Mouse (Mus musculus): ENCODE measurements around the gene Igdcc3. TPM values are rescaled to one million over a fixed set of nuclear protein-coding genes. Genes with fewer than 3 reads are reported as not detected.

Gene Igdcc3
- polyA plus RNA-seq (2015; fragmentation: Illumina TruSeq; extraction: RNeasy Lipid Tissue Mini Kit (QIAGEN cat#74804); ENCODE audit: insufficient read depth, low replicate concordance) = not detected

GRCm38 (mm10) chr9:65140936-65141305 lies at the start of gene Igdcc3:
Gene Igdcc3 (plus strand): TSS chr9:65141189.

GRCm38 (mm10) chr9:65100991-65101685 lies 39.9 kb upstream of the Igdcc3 start, which contains the start of gene Igdcc4:
Gene Igdcc4 (plus strand): TSS chr9:65101486.

GRCm38 (mm10) chr9:65195053-65195452 lies 54.1 kb downstream of the Igdcc3 start, which contains the start of gene Parp16:
Gene Parp16 (plus strand): TSS chr9:65195353.

Other genes with a start within 250 kb of the Igdcc3 start
- 0.04 TPM for gene Slc24a1, start 189.6 kb upstream of the Igdcc3 start, polyA plus RNA-seq (2015; fragmentation: Illumina TruSeq; extraction: RNeasy Lipid Tissue Mini Kit (QIAGEN cat#74804); ENCODE audit: insufficient read depth, low replicate concordance)
- 30.2 TPM for gene Ints14, start 180.3 kb upstream of the Igdcc3 start, polyA plus RNA-seq (2015; fragmentation: Illumina TruSeq; extraction: RNeasy Lipid Tissue Mini Kit (QIAGEN cat#74804); ENCODE audit: insufficient read depth, low replicate concordance)
- gene Hacd3, start 119.5 kb upstream of the Igdcc3 start, polyA plus RNA-seq (2015; fragmentation: Illumina TruSeq; extraction: RNeasy Lipid Tissue Mini Kit (QIAGEN cat#74804); ENCODE audit: insufficient read depth, low replicate concordance) = 58.6 TPM
- gene Dpp8, start 108.8 kb upstream of the Igdcc3 start, polyA plus RNA-seq (2015; fragmentation: Illumina TruSeq; extraction: RNeasy Lipid Tissue Mini Kit (QIAGEN cat#74804); ENCODE audit: insufficient read depth, low replicate concordance) = 120 TPM
- 1.4 TPM for gene Igdcc4, start 39.7 kb upstream of the Igdcc3 start, polyA plus RNA-seq (2015; fragmentation: Illumina TruSeq; extraction: RNeasy Lipid Tissue Mini Kit (QIAGEN cat#74804); ENCODE audit: insufficient read depth, low replicate concordance)
- 6.8 TPM for gene Parp16, start 54.2 kb downstream of the Igdcc3 start, polyA plus RNA-seq (2015; fragmentation: Illumina TruSeq; extraction: RNeasy Lipid Tissue Mini Kit (QIAGEN cat#74804); ENCODE audit: insufficient read depth, low replicate concordance)
- 10.2 TPM for gene Cilp, start 124.0 kb downstream of the Igdcc3 start, polyA plus RNA-seq (2015; fragmentation: Illumina TruSeq; extraction: RNeasy Lipid Tissue Mini Kit (QIAGEN cat#74804); ENCODE audit: insufficient read depth, low replicate concordance)
- 33.0 TPM for gene Clpx, start 153.1 kb downstream of the Igdcc3 start, polyA plus RNA-seq (2015; fragmentation: Illumina TruSeq; extraction: RNeasy Lipid Tissue Mini Kit (QIAGEN cat#74804); ENCODE audit: insufficient read depth, low replicate concordance)
- 26.4 TPM for gene Pdcd7, start 204.9 kb downstream of the Igdcc3 start, polyA plus RNA-seq (2015; fragmentation: Illumina TruSeq; extraction: RNeasy Lipid Tissue Mini Kit (QIAGEN cat#74804); ENCODE audit: insufficient read depth, low replicate concordance)
- gene Ubap1l, start 219.9 kb downstream of the Igdcc3 start, polyA plus RNA-seq (2015; fragmentation: Illumina TruSeq; extraction: RNeasy Lipid Tissue Mini Kit (QIAGEN cat#74804); ENCODE audit: insufficient read depth, low replicate concordance) = 0.33 TPM

All from spleen, adult 10 weeks (tissue).